Mouse (Mus musculus): Measurements from ENCODE around the gene Zdhhc21.
A peak's percentile ranks its signal among the peaks of the same experiment; 100 is the strongest.

Zdhhc21 gene

DNA sequence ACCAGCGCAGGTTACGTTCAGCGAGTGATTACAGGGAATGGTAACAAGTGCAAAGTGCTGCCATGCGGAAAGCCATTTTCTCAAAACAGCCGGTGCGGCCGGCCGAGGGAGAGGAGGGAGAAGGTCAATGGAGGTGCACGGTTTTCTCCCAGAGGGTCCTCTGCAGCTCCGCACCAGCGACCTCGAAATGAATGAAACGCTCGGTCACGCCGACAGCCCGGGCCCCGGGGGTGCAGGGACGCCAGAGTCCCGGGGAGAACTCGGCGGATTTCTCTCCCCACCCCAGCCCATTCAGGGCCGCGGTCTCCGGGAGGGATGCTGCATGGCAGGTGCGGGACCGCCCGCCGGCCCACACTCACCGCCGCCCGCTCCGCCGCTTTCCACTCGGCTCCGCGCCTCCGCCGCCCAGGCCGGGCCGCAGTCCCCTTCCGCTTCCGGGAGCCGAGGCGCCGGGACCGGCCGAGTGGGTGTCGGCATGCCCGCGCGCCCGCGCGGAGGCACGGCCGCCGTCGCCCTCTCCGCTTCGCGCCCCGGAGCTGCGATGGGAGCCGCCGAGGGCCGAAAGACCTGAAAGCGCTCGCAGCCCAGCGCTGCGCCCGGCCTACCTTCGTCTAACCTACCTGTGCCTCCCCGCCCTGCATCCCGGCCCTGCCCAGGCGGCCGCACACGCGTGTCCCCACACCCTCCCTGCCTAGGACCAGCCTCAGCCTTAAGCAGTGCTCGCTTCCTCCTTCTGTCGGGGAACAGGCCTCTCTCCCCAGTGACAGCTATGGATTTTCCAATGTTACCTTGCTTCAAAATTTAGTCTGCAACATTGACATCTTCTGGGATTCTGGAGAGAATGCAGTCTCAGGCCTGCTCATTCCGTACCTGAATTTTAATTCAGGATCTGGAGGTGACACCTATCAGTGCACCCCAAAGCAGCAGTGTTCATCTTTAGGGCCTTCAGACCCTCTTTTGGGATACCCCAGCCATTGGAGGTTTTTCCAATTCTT lies at the start of gene Zdhhc21:
Gene Zdhhc21, minus strand, starts transcription at position 828 of the 995 bp plus-strand sequence.
- no peak for DNase-seq (ENCODE audit: low read depth, low spot score)

GRCm38 (mm10) chr4:82895227-82895626 lies 35.5 kb upstream of the Zdhhc21 start:
- DNase-seq (ENCODE audit: low read depth, low spot score): no peak

- DNase-seq (ENCODE audit: low read depth, low spot score): no peak
Measured at GRCm38 (mm10) chr4:82892247-82892646, 32.5 kb upstream of the Zdhhc21 start.

GRCm38 (mm10) chr4:82891566-82891965 lies 31.8 kb upstream of the Zdhhc21 start:
- DNase-seq (ENCODE audit: low read depth, low spot score): no peak

GRCm38 (mm10) chr4:82891049-82891448 lies 31.3 kb upstream of the Zdhhc21 start:
- DNase-seq (ENCODE audit: low read depth, low spot score): peak; percentile 65

- DNase-seq (ENCODE audit: low read depth, low spot score): no peak
Measured at GRCm38 (mm10) chr4:82890585-82890984, 30.8 kb upstream of the Zdhhc21 start.

- no peak for DNase-seq (ENCODE audit: low read depth, low spot score)
Measured at GRCm38 (mm10) chr4:82886148-82886547, 26.4 kb upstream of the Zdhhc21 start.

GRCm38 (mm10) chr4:82885535-82885913 lies 25.8 kb upstream of the Zdhhc21 start:
- no peak for DNase-seq (ENCODE audit: low read depth, low spot score)

DNA sequence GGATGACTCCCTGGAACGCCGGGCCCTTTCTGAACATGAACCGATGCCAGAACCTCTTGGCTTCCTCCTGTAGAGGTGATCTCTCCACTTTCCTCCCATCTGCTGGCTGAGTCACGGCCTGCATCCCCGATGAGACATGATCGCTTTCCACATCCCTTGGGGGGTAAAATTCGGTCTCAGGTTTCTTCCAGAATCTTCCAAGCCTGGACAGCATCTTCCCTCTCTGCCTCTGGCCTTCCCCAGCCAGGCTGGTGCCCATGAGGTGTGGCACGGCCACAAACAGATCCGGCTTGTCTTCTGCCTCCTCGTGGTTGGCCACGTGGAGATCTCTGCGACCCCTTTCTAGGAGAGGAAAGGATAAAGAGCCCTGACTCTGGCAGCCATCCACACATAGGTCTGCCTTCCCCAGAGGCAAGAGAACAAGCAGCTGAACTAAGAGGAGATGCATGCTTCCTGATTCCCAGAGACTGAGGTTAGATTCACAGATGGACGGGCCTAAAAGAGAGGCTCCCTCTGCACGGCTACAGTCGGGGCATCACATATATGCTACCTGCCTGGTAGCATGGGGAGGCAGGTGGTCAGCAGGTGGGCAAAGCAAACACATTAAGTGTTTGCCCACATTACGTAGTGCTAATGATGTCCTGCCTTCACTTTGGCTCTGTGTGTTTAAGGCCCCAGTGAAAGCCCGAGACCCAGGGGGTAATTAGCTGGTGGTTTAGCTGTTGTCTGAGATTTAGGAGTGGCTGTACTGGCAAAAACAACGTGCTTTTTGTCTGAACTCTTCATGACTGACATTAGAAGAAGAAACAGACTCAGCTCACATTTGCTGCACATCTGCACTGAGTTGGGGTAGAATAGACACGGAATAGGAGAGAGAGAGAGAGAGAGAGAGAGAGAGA lies 25.1 kb upstream of the Zdhhc21 start, which contains the start of gene Cer1:
Gene Cer1, minus strand, starts transcription at position 513 of the 899 bp plus-strand sequence.
- no peak for DNase-seq (ENCODE audit: low read depth, low spot score)

DNA sequence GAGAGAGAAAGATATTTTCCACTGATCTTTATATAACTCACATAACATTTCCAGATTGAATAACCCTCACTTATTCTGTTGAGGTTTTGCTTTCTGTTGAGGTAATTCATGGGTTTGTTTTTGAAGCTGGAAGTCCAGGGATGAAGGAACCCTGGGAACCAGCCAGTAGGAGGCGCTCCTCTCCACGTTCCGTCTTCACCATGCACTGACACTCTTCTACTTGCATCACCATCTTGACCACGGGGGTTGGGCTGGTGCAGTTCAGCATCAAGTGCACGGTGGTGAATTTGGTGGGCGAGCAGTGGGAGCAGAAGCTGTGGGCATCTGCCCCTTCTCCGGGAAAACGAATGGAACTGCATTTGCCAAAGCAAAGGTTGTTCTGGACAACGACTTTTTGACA lies 22.7 kb upstream of the Zdhhc21 start:
- DNase-seq (ENCODE audit: low read depth, low spot score): no peak

GRCm38 (mm10) chr4:82881366-82881765 lies 21.6 kb upstream of the Zdhhc21 start:
- DNase-seq (ENCODE audit: low read depth, low spot score): no peak

DNA sequence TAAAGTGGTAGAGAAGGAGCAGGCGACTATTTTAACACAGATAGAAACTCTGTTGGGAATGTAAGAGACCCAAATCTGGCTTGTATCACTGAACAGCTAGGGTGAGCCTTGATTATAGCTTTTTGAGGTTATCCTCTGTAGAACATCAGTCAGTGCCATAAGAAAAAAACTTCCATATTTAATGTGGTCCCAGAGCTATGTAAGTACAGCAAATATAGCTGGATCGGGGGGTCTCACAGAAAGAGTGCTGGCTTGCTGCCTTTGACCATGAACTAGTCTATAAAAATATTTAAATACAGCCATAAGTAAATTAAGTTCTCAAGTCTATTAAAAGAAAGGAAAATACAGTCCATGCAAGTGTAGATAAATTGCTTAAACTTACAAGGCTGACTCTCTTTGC lies 20.5 kb upstream of the Zdhhc21 start:
- DNase-seq (ENCODE audit: low read depth, low spot score): no peak

GRCm38 (mm10) chr4:82879152-82879551 lies 19.4 kb upstream of the Zdhhc21 start:
- no peak for DNase-seq (ENCODE audit: low read depth, low spot score)

DNA sequence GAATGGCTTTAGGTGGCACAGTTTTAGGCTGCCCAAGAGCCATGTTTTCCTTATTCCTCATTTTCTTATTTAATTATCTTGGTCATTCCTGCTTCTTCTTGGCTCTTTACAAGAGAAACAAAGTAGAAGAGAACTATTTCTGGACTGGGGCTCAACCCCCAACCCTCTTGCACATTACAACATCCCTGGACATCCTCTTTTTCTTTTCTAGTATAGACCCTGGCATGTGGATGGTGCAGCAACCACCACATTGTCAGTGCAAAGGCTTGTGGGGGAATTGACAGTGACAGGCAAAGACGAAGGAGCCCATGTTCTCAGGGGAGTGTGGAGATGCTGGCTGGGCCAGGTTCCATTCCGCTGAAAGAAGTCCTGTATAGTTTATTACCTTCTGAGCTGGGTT lies 16.9 kb upstream of the Zdhhc21 start:
- no peak for DNase-seq (ENCODE audit: low read depth, low spot score)

DNA sequence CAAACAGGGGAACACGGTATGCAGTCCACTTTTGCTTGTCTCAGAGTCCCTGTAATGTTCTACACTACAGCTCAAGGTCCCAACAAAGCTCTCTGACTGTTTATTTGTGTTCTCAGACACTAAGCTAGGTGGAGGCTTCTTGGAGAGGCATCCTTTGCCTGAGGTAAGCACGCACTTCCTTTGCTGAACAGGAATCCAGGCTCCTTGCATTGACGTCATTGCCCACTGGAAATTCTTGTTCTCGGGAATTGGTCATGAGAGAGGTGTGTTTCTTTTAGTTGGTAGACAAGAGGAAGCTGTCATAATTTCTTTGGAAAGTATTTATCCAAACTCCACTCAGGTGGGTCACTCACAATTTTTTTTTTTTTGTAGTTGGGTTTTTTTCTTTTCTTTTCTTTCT lies 15.8 kb upstream of the Zdhhc21 start:
- DNase-seq (ENCODE audit: low read depth, low spot score): no peak

DNA sequence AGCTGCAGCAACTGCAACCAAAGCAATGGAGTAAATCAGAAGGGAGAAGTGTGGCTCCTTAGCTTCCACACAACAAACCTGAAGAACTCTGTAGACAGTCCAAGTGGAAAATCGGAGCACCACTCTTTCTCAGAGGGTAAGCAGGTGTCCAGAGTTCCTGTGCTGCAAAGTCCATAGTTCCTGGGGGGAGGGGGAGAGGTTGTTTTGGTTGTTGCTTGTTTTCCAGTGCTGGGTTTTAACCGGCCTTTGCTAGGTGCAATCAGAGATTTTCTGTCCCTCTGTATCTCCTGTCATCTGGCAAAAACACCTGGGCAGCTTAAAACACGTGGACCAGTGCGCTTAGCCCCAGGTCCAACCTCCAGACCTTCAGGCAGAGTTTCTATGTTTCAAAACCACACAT lies 15.0 kb upstream of the Zdhhc21 start:
- no peak for DNase-seq (ENCODE audit: low read depth, low spot score)

DNA sequence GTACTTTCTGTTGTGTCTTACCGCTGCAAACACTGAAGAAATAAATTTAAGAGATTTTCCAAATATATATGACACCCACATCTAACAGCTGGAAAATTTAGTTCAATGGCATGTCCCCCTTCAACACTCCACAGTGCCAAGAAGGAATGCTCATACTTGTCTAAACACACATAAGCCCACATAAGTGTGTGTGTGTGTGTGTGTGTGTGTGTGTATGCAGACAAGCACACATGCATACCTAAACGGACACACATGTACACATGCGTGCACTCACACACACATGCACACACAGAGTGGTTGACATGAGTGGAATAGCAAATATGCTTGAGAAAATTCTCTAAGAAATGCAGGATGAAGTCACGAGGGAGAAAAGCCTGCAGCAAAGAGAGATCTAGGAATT lies 12.8 kb upstream of the Zdhhc21 start:
- no peak for DNase-seq (ENCODE audit: low read depth, low spot score)

DNA sequence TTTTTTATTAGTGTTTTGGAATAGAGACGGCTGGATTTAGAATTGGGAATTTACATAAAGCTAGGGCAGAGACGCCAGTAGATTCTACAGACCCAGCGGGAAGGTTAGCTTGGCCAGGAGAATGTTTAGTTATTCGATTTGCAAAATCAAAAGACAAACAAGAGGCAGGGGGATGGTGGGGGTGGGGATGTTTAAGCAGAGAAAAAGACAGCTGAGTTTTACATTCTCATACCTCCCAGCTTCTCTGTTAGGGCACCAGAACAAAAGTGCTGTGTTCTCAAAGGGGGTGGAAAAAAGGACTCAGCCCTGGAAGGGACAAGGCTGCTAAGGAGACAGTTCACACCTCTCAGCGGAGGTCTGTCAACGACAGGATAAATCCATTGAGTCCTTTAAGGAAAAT lies 12.4 kb upstream of the Zdhhc21 start:
- no peak for DNase-seq (ENCODE audit: low read depth, low spot score)

DNA sequence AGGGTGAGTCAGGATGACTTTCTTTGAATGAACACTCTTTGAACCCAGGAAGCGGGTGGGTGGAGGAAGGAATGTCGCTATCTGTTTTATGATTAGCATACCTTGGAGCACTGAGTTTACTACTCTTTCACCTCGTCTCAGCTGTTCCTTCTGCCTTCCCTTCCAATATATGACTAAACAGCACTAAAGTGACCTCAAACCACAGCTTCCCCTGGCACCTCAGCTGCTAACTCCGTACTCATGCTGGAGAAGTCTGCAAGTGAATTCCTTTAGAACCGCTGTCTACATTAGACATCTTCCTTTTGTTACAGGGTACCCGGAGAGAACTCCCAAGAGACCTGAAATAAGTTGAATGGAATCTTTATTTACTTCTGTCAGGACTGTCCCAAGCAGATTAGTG lies 11.2 kb upstream of the Zdhhc21 start:
- no peak for DNase-seq (ENCODE audit: low read depth, low spot score)

- DNase-seq (ENCODE audit: low read depth, low spot score): no peak
Measured at GRCm38 (mm10) chr4:82867731-82868445, 8.1 kb upstream of the Zdhhc21 start.

DNA sequence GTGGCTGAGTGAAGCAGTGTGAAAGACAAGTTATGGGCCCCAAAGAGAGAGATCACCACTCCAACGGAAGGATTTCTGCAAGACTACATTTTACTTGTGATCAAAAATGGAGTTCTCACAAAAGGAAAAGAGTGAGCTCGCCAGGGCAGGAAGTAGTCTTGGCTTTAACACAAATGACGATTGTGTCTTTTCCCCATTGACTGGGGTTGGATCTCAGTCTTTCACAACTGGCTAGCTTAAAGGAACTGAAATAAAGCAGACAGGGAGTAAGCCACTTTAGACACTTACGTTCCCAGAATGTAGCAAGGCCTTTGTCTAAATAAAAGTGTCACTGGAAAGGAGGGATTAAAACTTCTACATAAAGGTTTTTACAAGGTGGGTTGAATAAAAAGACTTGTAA lies 7.4 kb upstream of the Zdhhc21 start:
- no peak for DNase-seq (ENCODE audit: low read depth, low spot score)
